Mouse (Mus musculus) MEL (cell line): Measurements from ENCODE around the gene Gde1. TPM values are rescaled to one million over a fixed set of nuclear protein-coding genes. Genes with fewer than 3 reads are reported as not detected.
A peak's percentile ranks its signal among the peaks of the same experiment; 100 is the strongest.

Experiments used
- DNase-seq: peaks from one replicate; pipeline ENCODE4 v3.0.0; 2011; ENCODE audit warnings: low read depth, low spot score
- H3K27ac ChIP-seq: 2 replicates; pipeline ENCODE4 v1.5.1; 2012; ENCODE audit warnings: low read depth, mild to moderate bottlenecking, control low read depth, low read length, moderate library complexity; ENCODE audit not compliant: control insufficient read depth
- H3K27me3 ChIP-seq, 2 experiments: fragments of 150-350 bp in 1 of 2; sonication (generic) in 1 of 2; 2 replicates each; pipeline ENCODE4 v1.6.1; 2012; ENCODE audit warnings: low read length in 2 of 2, mild to moderate bottlenecking in 2 of 2, improper control_type of control experiment in 1 of 2, moderate library complexity in 1 of 2; ENCODE audit not compliant: insufficient read depth in 2 of 2, control insufficient read depth in 1 of 2
- H3K36me3 ChIP-seq, 2 experiments: 2 replicates each; pipeline ENCODE4 v1.6.1; 2012 to 2014; ENCODE audit warnings: low read length in 2 of 2, improper control_type of control experiment in 1 of 2, inconsistent platforms in 1 of 2, mild to moderate bottlenecking in 1 of 2; ENCODE audit not compliant: insufficient read depth in 2 of 2, control insufficient read depth in 1 of 2
- H3K4me1 ChIP-seq, 2 experiments: fragments of 150-350 bp in 1 of 2; sonication (generic) in 1 of 2; 2 replicates each; pipeline ENCODE4 v1.6.1; 2012; ENCODE audit warnings: low read length in 2 of 2, improper control_type of control experiment in 1 of 2, mild to moderate bottlenecking in 1 of 2; ENCODE audit not compliant: insufficient read depth in 2 of 2, control insufficient read depth in 1 of 2
- H3K4me3 ChIP-seq, 2 experiments: fragments of 150-350 bp in 1 of 2; sonication (generic) in 1 of 2; 2 replicates each; pipeline ENCODE4 v1.5.1; 2012; ENCODE audit warnings: low read depth in 2 of 2, low read length in 2 of 2, mild to moderate bottlenecking in 2 of 2, moderate library complexity in 2 of 2, control low read depth in 1 of 2, improper control_type of control experiment in 1 of 2; ENCODE audit not compliant: control insufficient read depth in 1 of 2, insufficient read depth in 1 of 2
- H3K79me2 ChIP-seq: 2 replicates; pipeline ENCODE4 v1.6.1; 2012; ENCODE audit warnings: mild to moderate bottlenecking, low read length, moderate library complexity; ENCODE audit not compliant: control insufficient read depth, poor library complexity, insufficient read depth
- H3K9ac ChIP-seq: 2 replicates; pipeline ENCODE4 v1.6.1; 2012; ENCODE audit warnings: low read depth, mild to moderate bottlenecking, control low read depth, low read length, moderate library complexity; ENCODE audit not compliant: control insufficient read depth, poor library complexity, severe bottlenecking
- H3K9me3 ChIP-seq: fragments of 150-350 bp; sonication (generic); replicated peaks from 2 replicates; pipeline ENCODE4 v1.6.1; 2012; ENCODE audit warnings: mild to moderate bottlenecking, low read length, improper control_type of control experiment, moderate library complexity; ENCODE audit not compliant: insufficient read depth
- BHLHE40 ChIP-seq: IDR thresholded peaks from 2 replicates; pipeline ENCODE4 v1.6.1; 2012; ENCODE audit warnings: low read depth, mild to moderate bottlenecking, inconsistent platforms, low read length, improper control_type of control experiment, borderline replicate concordance
- CHD1 ChIP-seq: IDR thresholded peaks from 2 replicates; pipeline ENCODE4 v1.6.1; 2012; ENCODE audit warnings: low read depth, mild to moderate bottlenecking, inconsistent platforms, low read length, improper control_type of control experiment
- CHD2 ChIP-seq: IDR thresholded peaks from 2 replicates; pipeline ENCODE4 v1.6.1; 2011; ENCODE audit warnings: low read length, improper control_type of control experiment
- CTCF ChIP-seq, 3 experiments: IDR thresholded peaks in 2 of 3; conservative IDR thresholded peaks in 1 of 3; 2 replicates each; pipeline ENCODE4 v1.5.1; 2011 to 2012; ENCODE audit warnings: low read length in 3 of 3, low read depth in 2 of 3, mild to moderate bottlenecking in 2 of 3, improper control_type of control experiment in 1 of 3, inconsistent platforms in 1 of 3, mixed read lengths in 1 of 3, moderate library complexity in 1 of 3; ENCODE audit not compliant: control insufficient read depth in 1 of 3, insufficient read depth in 1 of 3, poor library complexity in 1 of 3, severe bottlenecking in 1 of 3
- ELF1 ChIP-seq: IDR thresholded peaks from 2 replicates; pipeline ENCODE4 v1.6.1; 2014; ENCODE audit warnings: low read depth, mild to moderate bottlenecking, inconsistent platforms, low read length, improper control_type of control experiment, moderate library complexity
- GATA1 ChIP-seq: IDR thresholded peaks from 2 replicates; pipeline ENCODE4 v1.6.1; 2011; ENCODE audit warnings: low read depth, low read length, improper control_type of control experiment
- MAX ChIP-seq: IDR thresholded peaks from 2 replicates; pipeline ENCODE4 v1.6.1; 2011; ENCODE audit warnings: low read length, improper control_type of control experiment
- MAZ ChIP-seq: IDR thresholded peaks from 2 replicates; pipeline ENCODE4 v1.6.1; 2012; ENCODE audit warnings: low read depth, mild to moderate bottlenecking, inconsistent platforms, low read length, improper control_type of control experiment
- MXI1 ChIP-seq: IDR thresholded peaks from 2 replicates; pipeline ENCODE4 v1.6.1; 2011; ENCODE audit warnings: mild to moderate bottlenecking, low read depth, low read length, improper control_type of control experiment
- MYB ChIP-seq: IDR thresholded peaks from 2 replicates; pipeline ENCODE4 v1.6.1; 2011; ENCODE audit warnings: mild to moderate bottlenecking, low read depth, low read length, improper control_type of control experiment
- MYC ChIP-seq: IDR thresholded peaks from 2 replicates; pipeline ENCODE4 v1.6.1; 2011; ENCODE audit warnings: low read depth, mild to moderate bottlenecking, low read length, improper control_type of control experiment, moderate library complexity
- POLR2AphosphoS5 ChIP-seq: IDR thresholded peaks from 2 replicates; pipeline ENCODE4 v1.6.1; 2012; ENCODE audit warnings: low read depth, borderline replicate concordance, mild to moderate bottlenecking, inconsistent platforms, low read length, moderate library complexity, mixed read lengths
- RAD21 ChIP-seq: IDR thresholded peaks from 2 replicates; pipeline ENCODE4 v1.6.1; 2011; ENCODE audit warnings: mild to moderate bottlenecking, low read depth, low read length, improper control_type of control experiment
- SMC3 ChIP-seq: IDR thresholded peaks from 2 replicates; pipeline ENCODE4 v1.6.1; 2011; ENCODE audit warnings: low read depth, low read length, improper control_type of control experiment
- TBP ChIP-seq: IDR thresholded peaks from 2 replicates; pipeline ENCODE4 v1.8.0; 2011; ENCODE audit warnings: low read depth, low read length, improper control_type of control experiment
- UBTF ChIP-seq: IDR thresholded peaks from 2 replicates; pipeline ENCODE4 v1.6.1; 2012; ENCODE audit warnings: low read depth, mild to moderate bottlenecking, inconsistent platforms, low read length, improper control_type of control experiment, moderate library complexity, borderline replicate concordance; ENCODE audit not compliant: insufficient read depth
- USF1 ChIP-seq: IDR thresholded peaks from 2 replicates; pipeline ENCODE4 v1.6.1; 2014; ENCODE audit warnings: low read depth, mild to moderate bottlenecking, inconsistent platforms, low read length, improper control_type of control experiment, moderate library complexity
- USF2 ChIP-seq, 2 experiments: IDR thresholded peaks; 2 replicates each; pipeline ENCODE4 v1.6.1; 2011 to 2012; ENCODE audit warnings: improper control_type of control experiment in 2 of 2, low read length in 2 of 2, borderline replicate concordance in 1 of 2, inconsistent platforms in 1 of 2, low read depth in 1 of 2, mild to moderate bottlenecking in 1 of 2; ENCODE audit not compliant: insufficient read depth in 1 of 2
- ZC3H11A ChIP-seq: IDR thresholded peaks from 2 replicates; pipeline ENCODE4 v1.6.1; 2012; ENCODE audit warnings: low read depth, mild to moderate bottlenecking, inconsistent platforms, low read length, improper control_type of control experiment
- polyA plus RNA-seq, 2 experiments: library from polyadenylated mRNA; stranded (reverse) in 1 of 2; unstranded in 1 of 2; fragments of >175 nt in 1 of 2; fragments of >200 nt in 1 of 2; gene quantifications; 2 replicates each; pipeline versions ENCODE4 v1.2.1 to v1.2.4; 2012; ENCODE audit warnings: low replicate concordance in 2 of 2, low read depth in 1 of 2; ENCODE audit not compliant: insufficient read length in 2 of 2, insufficient read depth in 1 of 2, missing spikeins in 1 of 2
- total RNA-seq: library from RNA; depleted of rRNA; stranded (reverse); fragments of 300-350 nt; gene quantifications from 2 replicates; pipeline ENCODE4 v1.2.3, GENCODE M21; 2012

Gde1 gene
- total and polyA plus RNA-seq, 3 experiments = 38.1 to 39.8 TPM; not detected in 1

DNA sequence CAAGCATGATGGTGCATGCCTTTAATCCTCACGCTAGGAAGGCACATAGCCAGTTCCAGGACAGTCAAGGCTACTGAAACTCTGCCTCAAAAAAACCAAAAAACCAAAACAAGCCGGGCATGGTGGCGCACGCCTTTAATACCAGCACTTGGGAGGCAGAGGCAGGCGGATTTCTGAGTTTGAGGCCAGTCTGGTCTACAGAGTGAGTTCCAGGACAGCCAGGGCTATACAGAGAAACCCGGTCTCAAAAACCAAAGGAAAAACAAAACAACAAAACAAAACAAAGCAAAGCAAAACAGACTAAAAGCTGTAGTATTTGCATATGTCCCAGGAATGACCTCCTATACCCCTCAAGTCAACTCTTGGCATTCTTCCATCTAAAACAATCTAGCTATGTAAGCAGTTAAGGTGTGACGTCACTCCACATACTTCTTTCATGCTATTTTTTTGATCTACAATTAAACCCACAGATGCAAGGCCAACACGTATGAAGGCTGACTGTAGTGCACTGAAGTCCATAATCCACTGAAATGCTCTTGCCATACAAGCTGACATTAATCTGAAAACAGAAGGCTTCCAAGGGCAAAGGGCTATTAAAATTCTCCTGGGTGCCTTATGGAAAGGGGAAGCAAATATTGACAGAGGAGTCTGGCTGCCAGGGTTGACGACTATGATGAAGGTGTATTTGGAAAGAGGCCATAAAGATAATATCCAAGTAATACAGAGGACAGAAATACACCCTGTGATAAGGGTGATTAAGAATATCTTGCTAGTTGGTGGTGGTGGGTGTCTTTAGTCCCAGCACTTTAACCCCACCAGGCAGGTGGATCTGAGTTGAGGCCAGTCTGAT lies 1.4 kb downstream of the Gde1 start:
- peak; percentile 64 for DNase-seq
- no peaks in the 10 kb centered on the region for H3K27me3 ChIP-seq
- peaks cover 0 to 25% of the 10 kb centered on the region in 2 experiments; a peak in 2 of 4 replicates for H3K36me3 ChIP-seq
- H3K4me3 ChIP-seq = peak overlapping the region; percentile 65 to 74
- H3K9me3 ChIP-seq = no peaks in the 10 kb centered on the region
- H3K79me2 ChIP-seq = peaks cover 6% of the 10 kb centered on the region
- TF ChIP-seq GATA1 = peak; percentile 18; the same call in 1 of the 2 replicates
- TF ChIP-seq ELF1 = no peak
- no peak for TF ChIP-seq SMC3
- TF ChIP-seq POLR2AphosphoS5 = no peak
- no peak for TF ChIP-seq MXI1
- H3K4me1 ChIP-seq = peaks cover 4 to 22% of the 10 kb centered on the region in 2 experiments
- peak overlapping the region; percentile 57 for H3K27ac ChIP-seq
- no peak overlapping the region; the same call in 1 of the 2 replicates for H3K9ac ChIP-seq

DNA sequence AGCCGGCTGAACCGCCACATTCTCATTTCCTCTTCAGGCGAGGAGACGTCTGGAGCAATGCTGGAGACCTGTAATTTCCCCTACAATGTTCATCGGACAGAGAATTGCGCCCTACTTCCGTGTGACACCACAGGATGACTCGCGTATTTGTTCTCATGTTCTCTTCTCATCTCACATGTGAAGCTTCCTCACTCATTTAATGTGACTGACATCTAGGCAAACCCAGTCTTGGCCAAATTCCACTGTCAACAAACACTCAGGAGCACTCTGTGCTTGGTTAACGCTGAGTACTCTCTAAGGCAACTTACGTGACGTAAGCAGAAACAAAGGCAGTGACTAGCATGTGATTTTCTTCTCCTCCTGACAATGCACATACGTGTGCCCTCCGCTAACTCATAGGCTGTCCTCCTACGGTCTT lies 2.4 kb downstream of the Gde1 start:
- Histone ChIP-seq H3K79me2 (peaks cover 6% of the 10 kb centered on the region), H3K9ac (no peak overlapping the region), H3K27me3 (no peaks in the 10 kb centered on the region), H3K9me3 (no peaks in the 10 kb centered on the region), H3K27ac (no peak overlapping the region), H3K4me3 (no peak overlapping the region), H3K4me1 (peaks cover 4 to 22% of the 10 kb centered on the region in 2 experiments), H3K36me3 (peaks cover 0 to 25% of the 10 kb centered on the region in 2 experiments; a peak in 2 of 4 replicates)
- TF ChIP-seq BHLHE40 = no peak
- no peak for TF ChIP-seq MAZ
- no peak for TF ChIP-seq ZC3H11A
- TF ChIP-seq MAX = no peak
- TF ChIP-seq TBP = no peak
- no peak for TF ChIP-seq MYC
- no peak for TF ChIP-seq USF2 (IDR thresholded peaks at IDR 0.05; ENCODE audit: borderline replicate concordance in 1 of 2, insufficient read depth in 1 of 2, low read depth in 1 of 2, low read length in 2 of 2)
- TF ChIP-seq SMC3 = no peak
- TF ChIP-seq UBTF = no peak
- TF ChIP-seq CTCF (IDR thresholded peaks at IDR 0.05 in 2 of 3, conservative IDR thresholded peaks at IDR 0.05 in 1 of 3; ENCODE audit: control insufficient read depth in 1 of 3, insufficient read depth in 1 of 3, low read depth in 2 of 3, low read length in 3 of 3, poor library complexity in 1 of 3, severe bottlenecking in 1 of 3) = no peak
- TF ChIP-seq RAD21 = no peak
- no peak for TF ChIP-seq CHD1
- TF ChIP-seq CHD2 = no peak
- TF ChIP-seq USF1 = no peak
- TF ChIP-seq MYB = no peak
- DNase-seq = no peak
